Mouse (Mus musculus) Patski (cell line): ENCODE results near the gene Abcb8. TPM values are rescaled to one million over a fixed set of nuclear protein-coding genes. Genes with fewer than 3 reads are reported as not detected.

ENCODE experiments used
- ATAC-seq: fragments of 100-300 bp; one replicate; pipeline ENCODE4 v1.8.0; 2021
- CTCF ChIA-PET: fragments of 350-600 bp; sonication (Branson Sonifier 250); formaldehyde crosslinking; loops from one replicate; lab custom pipeline; 2022; ENCODE audit warnings: inconsistent platforms; lab: Charles Lee
- POLR2A ChIA-PET: fragments of 350-600 bp; sonication (Branson Sonifier 250); formaldehyde crosslinking; loops from one replicate; lab custom pipeline; 2022; ENCODE audit warnings: antibody characterized with exemption, inconsistent platforms; lab: Charles Lee
- DNase-seq: peaks from one replicate; pipeline ENCODE4 v3.0.0-alpha.2; 2011; ENCODE audit warnings: low read depth, low spot score
- H3K27me3 ChIP-seq: fragments of 371-371 bp; one replicate; pipeline ENCODE4 v1.5.1; 2021
- CTCF ChIP-seq: fragments of 100-300 bp; IDR thresholded peaks from one replicate; pipeline ENCODE4 v1.5.1; 2021
- in situ Hi-C: fragments of 300-500 bp; cut with MboI; formaldehyde crosslinking; loops from 3 replicates; pipeline ENCODE4 v1.11.1; 2018; ENCODE audit warnings: low pct_unique_long_range_greater_than_20kb, mixed read lengths
- polyA plus RNA-seq: library from polyadenylated mRNA; unstranded; gene quantifications from one replicate; pipeline ENCODE4 v1.2.3, GENCODE M21; 2021

The Abcb8 gene
- polyA plus RNA-seq, 1 experiment from 2014 or later: 67.6 TPM

DNA sequence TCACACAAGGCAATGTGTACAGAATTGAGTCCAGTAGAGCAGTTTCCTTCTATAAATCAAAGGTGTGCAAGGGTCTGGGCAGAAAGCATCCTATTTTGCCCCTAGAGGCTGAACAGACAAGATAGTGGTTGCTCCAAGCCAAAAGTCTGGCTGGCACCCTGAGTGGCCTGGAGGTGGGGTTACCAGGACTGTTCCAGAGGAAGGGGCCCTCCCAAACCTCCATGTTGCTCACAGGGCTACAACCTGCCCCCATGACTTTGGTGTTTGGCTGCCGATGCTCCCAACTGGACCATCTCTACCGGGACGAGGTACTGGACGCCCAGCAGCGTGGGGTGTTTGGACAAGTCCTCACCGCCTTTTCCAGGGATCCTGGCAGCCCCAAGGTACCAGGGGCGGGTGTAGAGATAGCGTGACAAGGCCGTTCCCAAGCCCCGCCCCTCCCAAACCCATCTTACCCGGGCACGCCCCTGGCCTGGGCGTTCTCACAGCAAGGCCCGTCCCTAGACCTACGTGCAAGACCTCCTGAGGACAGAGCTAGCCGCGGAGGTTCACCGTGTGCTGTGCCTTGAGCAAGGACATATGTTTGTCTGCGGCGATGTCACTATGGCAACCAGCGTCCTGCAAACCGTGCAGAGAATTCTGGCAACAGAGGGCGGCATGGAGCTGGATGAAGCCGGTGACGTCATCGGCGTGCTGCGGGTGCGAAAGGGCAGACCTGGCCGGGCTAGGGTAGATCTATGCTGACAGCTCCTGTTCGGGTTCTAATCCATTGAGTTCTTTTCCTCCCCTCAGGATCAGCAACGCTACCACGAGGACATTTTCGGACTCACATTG lies 10.2 kb upstream of the Abcb8 start:
- POLR2A ChIA-PET: interaction anchor here (0.9 kb wide), 1 partner anchor 10 kb away, joined by 3 read pairs; the partner anchor contains the start of gene Abcb8
- in situ Hi-C loops: no loop called here
- CTCF ChIA-PET: interaction anchor here (1.3 to 3.3 kb wide), 2 partner anchors 9 to 11 kb away, joined by 4 to 21 read pairs; partner anchors contain the start of genes Abcb8 and Atg9b
- no peak for TF ChIP-seq CTCF
- DNase-seq (no peak), ATAC-seq (peak; percentile 37)
- no peaks in the 10 kb centered on the region for H3K27me3 ChIP-seq

DNA sequence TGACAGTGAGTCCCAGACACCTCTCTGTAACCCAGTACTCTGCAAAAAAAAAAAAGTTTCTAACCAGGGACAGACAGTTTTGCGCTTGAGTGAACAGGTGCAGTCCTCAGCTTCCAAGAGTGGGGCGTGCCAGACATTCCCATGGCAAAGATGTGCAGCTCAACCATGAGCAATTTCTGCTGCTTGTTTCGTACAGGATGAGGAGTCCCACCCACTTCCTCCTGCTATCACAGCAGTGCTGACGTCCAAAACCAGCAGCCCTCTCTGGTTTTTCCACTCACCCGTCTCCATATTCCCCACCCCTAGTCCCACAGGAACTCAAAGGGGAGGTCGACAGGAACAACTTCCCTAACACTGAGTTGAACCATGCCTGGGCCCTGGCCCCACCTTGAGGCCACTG lies 9.1 kb upstream of the Abcb8 start:
- POLR2A ChIA-PET: interaction anchor here (0.9 kb wide), 1 partner anchor 9 kb away, joined by 3 read pairs; the partner anchor contains the start of gene Abcb8
- DNase-seq: no peak
- in situ Hi-C loops: no loop called here

DNA sequence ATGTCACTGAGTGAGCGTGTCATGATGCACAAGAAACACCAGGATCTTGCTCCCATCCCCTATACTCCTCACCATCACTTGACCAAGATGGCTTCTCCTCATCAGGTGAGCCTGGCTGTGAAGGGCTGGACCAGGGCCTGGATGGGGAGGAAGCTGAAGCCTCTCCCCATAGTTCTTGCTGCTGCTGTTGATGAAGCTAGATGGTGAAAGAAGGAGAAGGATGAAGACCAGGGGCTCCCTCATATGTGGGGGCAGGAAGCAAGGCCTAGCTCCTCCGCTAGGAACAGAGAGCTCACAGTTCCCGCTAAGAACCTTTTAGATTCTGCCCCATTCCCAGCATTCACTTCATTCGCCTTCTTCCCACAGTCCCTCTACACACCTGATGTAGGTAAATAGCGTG lies 8.1 kb upstream of the Abcb8 start:
- TF ChIP-seq CTCF: no peak
- ATAC-seq (no peak), DNase-seq (no peak)
- H3K27me3 ChIP-seq: no peaks in the 10 kb centered on the region
- POLR2A ChIA-PET: no interaction called here
- CTCF ChIA-PET: interaction anchor here (3.3 kb wide), 1 partner anchor 9 kb away, joined by 21 read pairs; the partner anchor contains the start of gene Abcb8
- in situ Hi-C loops: no loop called here

More for the DNA sequence above, 9.1 kb upstream of the Abcb8 start:
- H3K27me3 ChIP-seq: no peaks in the 10 kb centered on the region
- peak; percentile 24 for ATAC-seq
- TF ChIP-seq CTCF: no peak
- CTCF ChIA-PET: interaction anchor here (0.7 to 3.3 kb wide), 2 partner anchors 10 to 123 kb away, joined by 3 to 21 read pairs; partner anchors contain the start of gene Abcb8

DNA sequence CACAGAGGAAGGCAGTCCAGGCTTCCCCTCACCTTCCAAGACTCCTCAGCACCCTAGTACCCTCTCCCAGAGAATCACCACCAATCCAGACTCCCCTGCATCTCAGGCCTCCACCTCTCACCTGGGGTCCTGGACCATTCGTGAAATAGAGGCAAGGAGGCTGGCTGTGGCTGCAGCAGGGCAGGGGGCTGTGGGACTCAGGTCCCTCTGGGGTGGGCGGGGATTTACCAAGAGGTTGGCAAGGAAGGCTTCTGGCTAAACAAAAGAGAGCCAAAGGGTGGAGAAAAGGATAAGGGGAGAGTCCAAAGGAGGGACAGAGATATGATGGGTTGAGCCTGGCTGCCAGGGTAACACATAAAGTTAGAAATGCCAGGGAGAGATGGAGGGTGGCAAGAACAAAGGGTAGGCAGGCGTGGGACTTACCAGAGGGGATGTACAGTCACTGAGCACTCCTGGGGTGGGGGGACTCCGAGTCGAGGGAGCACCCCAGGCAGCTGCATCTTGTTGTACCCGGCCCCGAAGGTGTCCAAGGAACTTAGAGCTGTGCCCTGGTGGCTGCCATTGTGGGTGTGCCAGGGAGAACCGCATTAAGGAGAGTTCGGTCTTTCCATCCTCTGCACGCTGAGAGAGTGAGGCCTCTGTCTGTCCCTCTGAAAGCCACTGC lies 7.4 kb upstream of the Abcb8 start:
- no peaks in the 10 kb centered on the region for H3K27me3 ChIP-seq
- ChIA-PET CTCF (interaction anchor here (1.2 to 3.3 kb wide), 2 partner anchors 9 to 22 kb away, joined by 3 to 21 read pairs; partner anchors contain the start of gene Abcb8), POLR2A (no interaction called here)
- TF ChIP-seq CTCF: no peak
- ATAC-seq (no peak), DNase-seq (no peak)
- in situ Hi-C loops: no loop called here

DNA sequence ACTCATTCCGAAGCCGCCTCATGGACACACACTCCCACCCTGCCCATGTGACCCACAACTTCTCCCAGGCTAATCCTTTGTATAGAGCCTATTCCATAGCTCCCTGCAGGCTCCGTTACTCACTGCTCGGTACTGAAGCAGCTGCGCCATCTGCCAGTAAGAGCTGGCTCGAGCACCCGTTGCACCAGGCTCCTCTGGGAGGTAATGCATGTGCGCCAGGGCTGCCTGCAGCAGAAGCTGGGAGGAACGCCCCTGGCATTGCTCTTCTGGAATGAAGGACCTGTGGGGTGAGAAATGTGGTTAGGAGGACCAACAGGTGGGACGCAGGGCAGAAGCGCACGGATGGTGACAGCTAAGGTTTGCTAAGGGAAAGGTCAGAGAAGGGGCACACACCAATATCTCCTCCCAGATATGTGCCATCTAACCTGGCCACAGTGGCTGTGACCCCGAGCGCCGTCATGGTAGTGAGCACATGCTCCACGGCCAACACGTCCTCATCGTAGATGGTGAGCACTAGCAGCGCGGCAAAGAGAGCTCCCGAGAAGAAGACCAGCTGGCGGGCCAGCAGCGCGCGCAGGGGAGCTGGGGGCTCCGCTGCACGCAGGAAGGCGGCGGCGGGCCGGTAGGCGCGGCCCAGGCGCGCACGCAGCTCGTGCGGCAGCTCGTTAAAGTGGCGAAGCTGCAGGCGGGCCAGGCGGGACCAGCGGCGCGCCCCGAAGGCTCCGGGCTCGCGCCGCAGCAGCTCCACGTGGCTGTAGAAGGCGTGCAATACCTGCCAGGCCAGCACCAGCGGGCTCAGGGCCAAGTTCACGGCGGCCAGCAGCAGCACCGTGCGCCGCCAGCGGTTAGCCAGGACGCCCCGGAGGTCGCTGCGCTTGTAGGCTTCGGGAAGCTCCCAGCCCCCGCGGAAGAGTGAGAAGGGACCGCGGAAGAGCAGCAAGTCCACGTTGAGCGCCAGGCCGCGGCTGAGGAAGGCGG lies 5.9 kb upstream of the Abcb8 start:
- ATAC-seq: no peak
- DNase-seq: no peak
- ChIA-PET POLR2A (no interaction called here), CTCF (interaction anchor here (1.2 kb wide), 1 partner anchor 24 kb away, joined by 3 read pairs; no protein-coding TSS in a partner anchor)
- in situ Hi-C loops: no loop called here
- TF ChIP-seq CTCF: no peak
- H3K27me3 ChIP-seq: no peaks in the 10 kb centered on the region

DNA sequence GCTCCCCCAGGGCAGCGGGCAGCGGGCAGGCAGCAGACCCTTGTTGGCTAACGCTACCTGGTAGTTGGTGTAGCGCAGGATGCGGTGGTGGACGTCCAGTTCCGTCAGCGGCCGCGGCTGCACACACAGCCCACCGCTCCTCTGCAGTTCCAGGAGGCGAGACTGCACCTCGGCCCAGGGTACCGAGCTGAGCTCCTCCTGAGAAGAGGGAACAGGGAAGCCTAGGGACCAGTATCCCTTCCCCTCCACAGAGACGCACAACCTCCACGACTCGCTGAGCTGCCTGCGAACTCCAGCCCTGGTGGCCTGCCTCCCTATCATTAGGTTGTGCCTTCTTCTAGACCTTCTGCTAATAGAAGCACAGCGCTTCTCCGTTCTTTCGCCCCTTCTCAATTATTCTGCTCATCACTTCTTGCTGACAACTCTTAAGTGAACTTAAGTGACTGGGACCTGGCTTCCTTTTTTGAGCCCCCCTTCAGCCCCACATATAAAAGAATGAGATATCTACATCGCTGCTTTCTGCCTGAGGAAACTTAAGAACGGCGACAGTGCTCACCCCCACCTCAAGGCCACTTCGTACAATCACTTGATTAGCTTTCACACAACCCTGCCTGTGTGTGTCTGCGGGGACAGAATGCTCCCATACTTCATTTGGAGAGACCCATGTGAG lies 5.1 kb upstream of the Abcb8 start:
- ChIA-PET CTCF (no interaction called here), POLR2A (no interaction called here)
- DNase-seq (no peak), ATAC-seq (no peak)
- TF ChIP-seq CTCF: no peak
- no peaks in the 10 kb centered on the region for H3K27me3 ChIP-seq
- in situ Hi-C loops: no loop called here

DNA sequence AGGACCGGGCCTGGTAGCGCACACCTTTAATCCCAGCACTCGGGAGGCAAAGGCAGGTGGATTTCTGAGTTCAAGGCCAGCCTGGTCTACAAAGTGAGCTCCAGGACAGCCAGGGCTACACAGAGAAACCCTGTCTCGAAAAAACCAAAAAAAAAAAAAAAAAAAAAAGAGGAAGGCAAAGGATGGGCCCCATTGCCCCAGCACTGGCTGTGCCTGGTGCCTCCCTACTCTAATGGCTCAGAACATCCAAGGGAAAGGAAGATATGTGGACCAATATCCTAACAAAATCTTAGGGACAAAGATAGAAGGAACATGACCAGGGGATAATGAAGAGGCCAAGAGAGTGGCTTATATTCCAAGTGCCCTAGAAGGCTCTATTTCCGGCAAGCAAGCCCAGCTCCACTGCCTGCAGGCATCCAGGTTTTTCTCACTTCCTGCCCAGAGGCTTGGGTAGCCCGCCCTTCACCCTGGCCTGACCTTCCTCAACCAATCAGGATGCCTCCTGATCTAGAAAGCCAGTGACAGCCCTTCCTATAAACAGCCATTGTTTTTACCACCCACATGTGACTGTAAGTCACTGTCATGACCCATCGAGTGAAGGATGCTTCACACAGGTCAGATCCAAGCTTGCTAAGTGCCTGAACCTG lies 4.3 kb upstream of the Abcb8 start:
- in situ Hi-C loops: no loop called here
- CTCF ChIA-PET: interaction anchor here (1.0 kb wide), 1 partner anchor 35 kb away, joined by 3 read pairs; the partner anchor contains the start of genes Cdk5 and Slc4a2
- no peak for DNase-seq
- POLR2A ChIA-PET: no interaction called here
- ATAC-seq: no peak
- no peaks in the 10 kb centered on the region for H3K27me3 ChIP-seq
- no peak for TF ChIP-seq CTCF

DNA sequence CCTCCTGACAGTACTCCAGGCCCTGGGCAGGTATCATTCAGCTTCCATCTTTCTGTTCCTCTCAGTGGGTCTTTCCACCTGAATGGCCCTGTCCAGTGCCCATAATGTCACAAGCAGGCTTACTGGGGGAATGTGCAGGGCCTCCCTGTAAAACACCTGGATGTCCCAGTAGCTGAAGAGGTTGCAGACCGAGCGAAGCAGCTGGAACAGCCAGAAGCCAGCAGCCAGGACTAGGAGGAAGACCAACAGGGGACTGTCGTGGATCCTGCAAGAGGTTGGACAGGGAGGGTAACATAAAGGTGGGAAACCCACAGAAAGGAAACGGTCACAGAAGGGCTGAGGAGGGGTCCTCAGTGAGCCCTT lies 3.8 kb upstream of the Abcb8 start:
- ATAC-seq (no peak), DNase-seq (no peak)
- TF ChIP-seq CTCF: no peak
- ChIA-PET POLR2A (no interaction called here), CTCF (interaction anchor here (1.0 kb wide), 1 partner anchor 34 kb away, joined by 3 read pairs; the partner anchor contains the start of genes Cdk5 and Slc4a2)
- in situ Hi-C loops: no loop called here
- no peaks in the 10 kb centered on the region for H3K27me3 ChIP-seq

DNA sequence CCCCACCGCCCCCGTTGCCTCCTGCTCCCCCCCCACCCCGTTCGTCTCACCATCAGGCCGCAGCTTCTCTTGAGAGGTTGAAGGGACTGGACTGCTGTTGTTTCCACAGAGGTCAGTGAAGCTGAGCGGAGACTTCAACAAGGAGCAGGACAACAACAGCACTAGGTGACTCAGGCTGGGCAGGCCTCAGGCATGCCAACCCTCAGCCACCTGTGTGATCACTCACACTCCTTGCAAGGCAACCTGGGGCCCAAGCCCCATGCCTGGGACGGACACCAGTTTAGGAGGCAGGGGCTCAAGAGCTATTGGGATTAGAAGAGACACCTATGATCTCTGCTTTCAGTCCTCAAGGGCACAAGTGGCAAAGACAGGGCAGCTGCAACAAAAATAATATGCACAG lies 1.6 kb upstream of the Abcb8 start, which contains the start of gene Atg9b:
Gene Atg9b, minus strand, starts transcription at position 280 of the 400 bp plus-strand sequence.
- no peak for TF ChIP-seq CTCF
- ChIA-PET CTCF (interaction anchor here (1.0 to 9.7 kb wide), 6 partner anchors 8 to 125 kb away, joined by 4 to 222 read pairs (median 8); partner anchors contain the start of gene Asic3), POLR2A (no interaction called here)
- no peak for DNase-seq
- no peaks in the 10 kb centered on the region for H3K27me3 ChIP-seq
- in situ Hi-C loops: no loop called here
- ATAC-seq: no peak
